Mouse (Mus musculus): ENCODE data around the gene Hrc. TPM values are rescaled to one million over a fixed set of nuclear protein-coding genes. Genes with fewer than 3 reads are reported as not detected.
"Not testable (repeated sequence)": the region's sequence is repeated elsewhere in the genome, so short reads cannot be mapped to it uniquely, and the experiment has no call there.

Hrc gene
- polyA plus RNA-seq, 1 experiment, result not detected

- peak overlapping the region; percentile 46 for H3K4me3 ChIP-seq (ENCODE audit: insufficient read depth, low read length)
- no peaks in the 10 kb centered on the region for H3K4me1 ChIP-seq (ENCODE audit: control insufficient read depth, insufficient read depth, low read length)
- TF ChIP-seq POLR2A (IDR thresholded peaks at IDR 0.05; ENCODE audit: low read depth, low read length) (0 out of 2 replicates have a peak, but pooled peaks have one; percentile 3), CTCF (IDR thresholded peaks at IDR 0.05; ENCODE audit: borderline replicate concordance, insufficient read depth, low read length) (no peak)
- no peak overlapping the region for H3K27ac ChIP-seq (ENCODE audit: insufficient read depth, low read length)
Observed at GRCm38 (mm10) chr7:45340669-45341068, 5.6 kb downstream of the Hrc start.

DNA sequence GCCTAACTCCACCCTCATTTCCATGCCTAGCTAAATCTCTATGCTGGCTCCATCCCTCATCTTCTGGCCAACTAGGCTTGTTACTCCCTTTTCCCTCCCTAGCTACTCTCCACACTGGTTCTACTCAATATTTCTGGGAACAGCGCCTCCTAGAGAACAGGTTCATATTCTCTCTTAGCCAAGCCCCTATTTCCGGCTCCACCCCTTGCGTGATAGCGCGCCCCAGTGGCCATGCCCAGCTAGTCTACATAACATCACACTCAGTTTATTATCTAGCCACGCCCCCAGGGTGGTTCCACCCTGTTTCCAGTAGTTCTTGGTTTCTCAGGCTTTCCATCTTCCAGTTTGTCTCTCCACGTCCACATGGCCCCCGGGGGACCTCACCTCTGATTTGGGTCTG lies 6.2 kb downstream of the Hrc start:
- Histone ChIP-seq H3K4me3 (ENCODE audit: insufficient read depth, low read length) (no peak overlapping the region), H3K27ac (ENCODE audit: insufficient read depth, low read length) (no peak overlapping the region), H3K4me1 (ENCODE audit: control insufficient read depth, insufficient read depth, low read length) (no peaks in the 10 kb centered on the region)
- TF ChIP-seq CTCF (IDR thresholded peaks at IDR 0.05; ENCODE audit: borderline replicate concordance, insufficient read depth, low read length) (peak; percentile 51; the same call in 1 of the 2 replicates), POLR2A (IDR thresholded peaks at IDR 0.05; ENCODE audit: low read depth, low read length) (0 out of 2 replicates have a peak, but pooled peaks have one; percentile 6)

- no peak overlapping the region for H3K27ac ChIP-seq (ENCODE audit: insufficient read depth, low read length)
- no peak overlapping the region for H3K4me3 ChIP-seq (ENCODE audit: insufficient read depth, low read length)
- no peaks in the 10 kb centered on the region for H3K4me1 ChIP-seq (ENCODE audit: control insufficient read depth, insufficient read depth, low read length)
- TF ChIP-seq POLR2A (IDR thresholded peaks at IDR 0.05; ENCODE audit: low read depth, low read length), result no peak
- TF ChIP-seq CTCF (IDR thresholded peaks at IDR 0.05; ENCODE audit: borderline replicate concordance, insufficient read depth, low read length), result no peak
Observed at GRCm38 (mm10) chr7:45342081-45342480, 7.0 kb downstream of the Hrc start.

DNA sequence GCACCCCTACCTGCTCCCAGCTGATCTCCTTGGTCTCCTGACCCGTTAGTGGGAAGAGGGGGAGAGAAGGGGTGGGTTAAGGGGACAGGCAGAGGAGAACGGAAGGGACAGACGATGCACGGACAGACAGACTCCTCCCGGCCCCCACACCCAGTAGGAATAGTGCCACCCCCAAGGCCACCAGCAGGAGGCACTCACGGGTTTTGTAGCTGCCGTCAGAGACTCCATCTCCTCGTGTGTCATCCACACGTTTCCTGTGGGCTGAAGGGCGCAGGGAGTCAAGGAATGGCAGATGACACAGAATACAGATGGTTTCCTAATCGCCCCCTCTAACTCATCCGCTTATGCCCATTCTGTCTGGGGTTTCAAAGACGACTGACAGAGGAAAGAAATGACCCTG lies 8.5 kb downstream of the Hrc start:
- Histone ChIP-seq H3K27ac (ENCODE audit: insufficient read depth, low read length) (no peak overlapping the region), H3K4me3 (ENCODE audit: insufficient read depth, low read length) (no peak overlapping the region), H3K4me1 (ENCODE audit: control insufficient read depth, insufficient read depth, low read length) (no peaks in the 10 kb centered on the region)
- no peak for TF ChIP-seq POLR2A (IDR thresholded peaks at IDR 0.05; ENCODE audit: low read depth, low read length)
- TF ChIP-seq CTCF (IDR thresholded peaks at IDR 0.05; ENCODE audit: borderline replicate concordance, insufficient read depth, low read length), result no peak

DNA sequence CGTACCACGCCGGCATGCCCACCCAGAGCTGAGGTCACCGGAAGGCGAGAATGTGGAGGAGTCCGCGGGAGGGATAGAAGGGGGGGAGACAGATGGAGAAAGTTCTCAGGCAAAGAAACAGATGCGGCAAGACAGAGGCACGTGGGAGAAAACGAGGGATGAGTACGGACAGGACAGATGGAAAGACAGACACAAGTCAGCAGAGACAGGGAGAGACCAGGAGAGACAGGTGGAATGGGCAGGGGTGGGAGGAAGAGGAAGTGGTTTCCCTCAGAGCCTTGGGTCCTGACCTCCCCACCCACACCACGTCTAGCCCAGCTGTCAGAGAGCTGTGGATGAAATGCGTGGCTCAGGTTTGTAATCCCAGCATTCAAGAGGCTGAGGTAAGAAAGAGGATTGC lies 11.8 kb downstream of the Hrc start:
- no peak for TF ChIP-seq POLR2A (IDR thresholded peaks at IDR 0.05; ENCODE audit: low read depth, low read length)
- TF ChIP-seq CTCF (IDR thresholded peaks at IDR 0.05; ENCODE audit: borderline replicate concordance, insufficient read depth, low read length), result no peak
- no peak overlapping the region for H3K27ac ChIP-seq (ENCODE audit: insufficient read depth, low read length)
- H3K4me1 ChIP-seq (ENCODE audit: control insufficient read depth, insufficient read depth, low read length), result no peaks in the 10 kb centered on the region
- no peak overlapping the region for H3K4me3 ChIP-seq (ENCODE audit: insufficient read depth, low read length)

DNA sequence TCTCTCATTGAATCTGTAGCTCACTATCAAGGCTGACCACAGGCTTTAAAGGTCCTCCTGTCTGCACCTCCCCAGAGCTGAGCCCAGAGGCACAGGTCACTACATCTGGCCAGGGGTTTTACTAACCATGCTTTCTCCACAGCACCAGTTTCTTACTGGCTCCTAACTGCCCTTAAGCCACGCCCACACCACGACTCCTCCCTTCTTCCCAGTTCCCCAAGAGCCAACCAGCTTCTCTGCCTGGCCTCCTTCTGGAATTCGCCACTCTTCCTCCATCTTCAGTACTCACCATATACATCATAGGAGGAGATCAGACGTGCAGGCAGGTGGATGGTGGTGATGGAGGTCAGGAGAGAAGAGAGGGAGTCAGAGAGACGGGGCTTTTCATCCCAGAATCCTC lies 18.0 kb downstream of the Hrc start:
- H3K4me1 ChIP-seq (ENCODE audit: control insufficient read depth, insufficient read depth, low read length), result no peaks in the 10 kb centered on the region
- no peak overlapping the region for H3K27ac ChIP-seq (ENCODE audit: insufficient read depth, low read length)
- H3K4me3 ChIP-seq (ENCODE audit: insufficient read depth, low read length), result no peak overlapping the region
- TF ChIP-seq CTCF (IDR thresholded peaks at IDR 0.05; ENCODE audit: borderline replicate concordance, insufficient read depth, low read length) (no peak), POLR2A (IDR thresholded peaks at IDR 0.05; ENCODE audit: low read depth, low read length) (no peak)

DNA sequence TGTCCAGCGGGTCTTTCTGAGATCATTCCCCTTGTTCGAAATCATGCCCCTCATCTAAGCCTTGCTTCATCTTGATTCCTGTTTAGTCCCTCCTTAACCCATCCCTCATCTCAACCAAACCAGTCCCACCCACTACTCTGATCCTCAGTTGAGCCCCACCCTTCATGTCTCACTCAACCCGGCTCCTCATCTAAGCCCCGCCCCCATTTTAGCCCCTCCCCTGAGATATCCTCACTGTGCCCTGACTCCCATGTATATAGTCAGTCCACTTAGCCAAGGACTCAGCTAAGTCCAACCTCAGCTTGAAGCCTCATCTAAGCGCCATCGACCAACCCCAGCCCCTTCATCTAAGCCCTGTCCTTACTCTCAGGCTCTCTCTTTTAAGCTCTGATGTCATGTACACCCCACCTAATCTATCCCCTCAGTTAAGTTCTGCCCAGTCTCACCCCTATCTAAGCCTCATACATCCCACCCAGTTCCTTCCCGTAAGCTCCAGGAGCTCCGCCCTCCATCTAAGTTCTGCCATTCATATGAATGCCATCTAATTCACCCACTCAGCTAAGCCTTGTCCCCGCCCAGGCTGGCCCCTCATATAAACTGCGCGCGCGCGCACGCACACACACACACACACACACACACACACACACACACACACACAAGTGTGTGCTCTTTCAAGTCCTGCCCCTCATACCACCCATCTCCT lies 20.4 kb downstream of the Hrc start:
- Histone ChIP-seq H3K4me1 (ENCODE audit: control insufficient read depth, insufficient read depth, low read length) (no peaks in the 10 kb centered on the region), H3K4me3 (ENCODE audit: insufficient read depth, low read length) (no peak overlapping the region), H3K27ac (ENCODE audit: insufficient read depth, low read length) (no peak overlapping the region)
- TF ChIP-seq CTCF (IDR thresholded peaks at IDR 0.05; ENCODE audit: borderline replicate concordance, insufficient read depth, low read length) (no peak), POLR2A (IDR thresholded peaks at IDR 0.05; ENCODE audit: low read depth, low read length) (no peak)

- Histone ChIP-seq H3K4me1 (ENCODE audit: control insufficient read depth, insufficient read depth, low read length) (no peaks in the 10 kb centered on the region), H3K4me3 (ENCODE audit: insufficient read depth, low read length) (no peak overlapping the region), H3K27ac (ENCODE audit: insufficient read depth, low read length) (no peak overlapping the region)
- no peak for TF ChIP-seq POLR2A (IDR thresholded peaks at IDR 0.05; ENCODE audit: low read depth, low read length)
Observed at GRCm38 (mm10) chr7:45356087-45356486, 21.0 kb downstream of the Hrc start.

DNA sequence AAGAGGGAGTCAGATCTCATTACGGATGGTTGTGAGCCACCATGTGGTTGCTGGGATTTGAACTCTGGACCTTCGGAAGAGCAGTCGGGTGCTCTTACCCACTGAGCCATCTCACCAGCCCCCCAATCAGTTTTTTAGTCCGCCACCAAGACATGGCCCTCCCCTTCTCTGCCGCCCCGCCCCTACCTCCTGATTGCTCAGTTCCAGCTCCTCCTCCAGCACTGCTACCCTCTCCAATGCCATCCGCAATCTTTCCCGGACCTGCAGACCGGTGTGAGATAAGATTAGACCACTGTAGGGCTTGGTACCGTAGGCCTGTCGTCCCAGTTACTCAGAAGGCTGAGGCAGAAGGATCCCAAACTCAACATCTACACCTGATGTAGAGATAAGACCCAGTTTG lies 24.0 kb downstream of the Hrc start:
- H3K27ac ChIP-seq (ENCODE audit: insufficient read depth, low read length), result not testable (repeated sequence)

GRCm38 (mm10) chr7:45360404-45361125 lies 25.5 kb downstream of the Hrc start:
- Histone ChIP-seq H3K27ac (ENCODE audit: insufficient read depth, low read length) (no peak overlapping the region), H3K4me1 (ENCODE audit: control insufficient read depth, insufficient read depth, low read length) (no peaks in the 10 kb centered on the region), H3K4me3 (ENCODE audit: insufficient read depth, low read length) (no peak overlapping the region)
- TF ChIP-seq POLR2A (IDR thresholded peaks at IDR 0.05; ENCODE audit: low read depth, low read length) (no peak), CTCF (IDR thresholded peaks at IDR 0.05; ENCODE audit: borderline replicate concordance, insufficient read depth, low read length) (no peak)

More for the DNA sequence above, 24.0 kb downstream of the Hrc start:
- not testable (repeated sequence) for H3K4me3 ChIP-seq (ENCODE audit: insufficient read depth, low read length); H3K4me1 ChIP-seq (ENCODE audit: control insufficient read depth, insufficient read depth, low read length)

All from embryonic fibroblast, embryonic 13.5 days (primary cell).